Mouse (Mus musculus) spleen, adult 12 weeks (tissue): ENCODE measurements around the gene Tspo.

Source experiments
- DNase-seq: peaks from one replicate; pipeline ENCODE4 v3.0.0; 2022; ENCODE audit warnings: low spot score

Tspo gene

DNA sequence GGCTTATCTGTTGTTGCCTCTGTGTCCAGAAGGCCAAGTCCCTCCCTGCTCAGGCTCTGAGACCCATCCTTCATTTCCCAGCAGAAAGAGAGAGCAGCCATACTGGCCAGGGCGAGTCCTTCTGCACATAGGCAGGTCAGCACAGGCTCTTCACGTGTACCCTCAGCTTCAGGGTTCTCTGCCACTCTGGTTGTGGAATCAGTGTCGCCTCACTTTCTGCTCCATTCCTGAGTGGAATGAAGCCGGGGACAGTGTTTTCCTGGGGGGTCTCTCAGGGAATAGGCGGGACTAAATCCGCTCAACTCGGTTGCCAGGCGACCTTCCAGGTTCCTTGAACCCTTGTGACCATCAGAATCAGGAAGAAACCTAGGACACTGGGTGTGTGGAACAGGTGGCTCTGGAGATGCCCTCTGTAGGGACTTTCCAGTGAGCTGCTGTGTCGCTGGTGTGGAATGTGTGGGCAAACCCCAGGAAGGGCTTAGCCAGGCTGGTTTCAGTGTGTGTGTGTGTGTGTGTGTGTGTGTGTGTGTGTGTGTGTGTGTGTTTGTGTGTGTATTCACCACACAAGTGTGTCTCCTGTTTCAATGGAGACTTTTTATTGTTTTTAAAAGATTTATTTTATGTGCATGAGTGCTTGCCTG, 21.6 kb upstream of the Tspo start:
- no peak for DNase-seq

DNA sequence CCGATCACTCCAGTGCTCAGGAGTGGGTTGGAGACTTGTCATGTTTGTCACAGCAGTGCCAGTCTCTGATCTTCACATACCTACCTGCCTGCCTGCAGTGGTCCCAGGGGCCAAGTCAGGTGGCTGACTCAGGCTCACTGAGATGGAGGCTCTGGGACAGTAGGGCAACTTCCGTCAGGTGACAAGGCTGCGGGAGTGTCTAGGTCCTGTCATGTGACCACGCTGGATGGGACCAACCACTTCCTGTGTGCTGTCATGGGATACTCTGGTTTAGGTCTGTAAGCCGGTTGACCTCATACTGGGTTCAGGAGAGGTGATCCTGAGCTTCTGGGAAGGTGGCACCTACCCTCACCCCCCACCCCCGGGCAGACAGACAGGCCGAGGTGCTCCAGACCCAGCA, 17.4 kb upstream of the Tspo start:
- no peak for DNase-seq

DNA sequence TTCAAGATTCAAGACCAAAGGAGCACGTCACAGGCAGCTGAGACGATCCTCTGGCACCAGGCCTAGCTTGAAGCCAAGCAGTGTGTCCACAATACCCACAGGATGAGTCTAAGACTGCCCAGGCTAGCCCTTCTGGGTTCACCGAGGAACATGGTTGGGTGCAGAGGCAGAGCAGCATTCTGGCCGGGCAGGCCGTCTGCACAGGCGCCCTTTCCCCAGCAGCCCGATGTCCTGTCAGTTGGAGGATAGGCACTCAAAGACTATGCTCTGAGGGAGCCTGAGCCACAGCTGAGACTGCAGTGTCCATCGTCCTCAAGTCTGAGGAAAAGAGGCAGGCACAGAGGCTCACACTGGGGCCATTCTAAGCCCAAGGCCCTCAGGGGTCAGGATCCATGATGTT, 16.2 kb upstream of the Tspo start:
- DNase-seq: no peak

DNA sequence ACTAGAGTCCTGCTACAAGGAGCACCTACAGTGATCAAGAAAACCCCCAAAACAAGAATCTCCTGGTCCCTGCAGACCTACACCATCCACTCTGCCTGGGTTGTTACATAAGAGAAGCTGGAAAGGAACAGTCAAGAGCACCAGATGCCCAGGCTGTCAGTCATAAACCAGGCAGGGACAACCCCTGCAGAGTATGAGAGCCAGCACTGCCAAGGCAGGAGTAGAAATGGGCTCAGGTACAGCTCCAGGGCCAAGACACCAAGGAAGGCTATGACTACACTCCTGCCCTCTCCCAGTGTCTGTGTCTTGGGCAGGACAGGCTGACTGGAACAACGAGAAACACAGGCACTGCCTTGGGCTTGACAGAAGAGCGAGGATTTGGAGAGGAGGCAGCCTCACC, 13.3 kb upstream of the Tspo start:
- DNase-seq: no peak

DNA sequence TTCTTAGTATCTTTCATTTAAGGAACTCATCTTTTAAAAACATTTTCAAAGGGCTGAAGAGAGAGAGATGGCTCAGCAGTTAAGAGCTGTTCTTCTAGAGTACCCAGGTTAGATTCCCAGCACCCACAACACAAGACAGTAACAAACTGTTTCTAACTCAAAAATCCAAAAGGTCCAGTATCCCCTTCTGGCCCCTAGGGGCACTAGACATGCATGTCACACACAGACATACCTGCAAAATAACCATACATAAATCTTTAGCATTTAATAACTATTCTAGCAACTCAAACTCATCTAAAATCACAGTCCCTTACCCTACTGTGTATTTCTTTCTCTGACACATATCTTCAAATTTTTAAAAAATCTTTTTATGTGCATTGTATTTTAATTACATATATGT, 9.6 kb upstream of the Tspo start:
- DNase-seq: no peak

DNA sequence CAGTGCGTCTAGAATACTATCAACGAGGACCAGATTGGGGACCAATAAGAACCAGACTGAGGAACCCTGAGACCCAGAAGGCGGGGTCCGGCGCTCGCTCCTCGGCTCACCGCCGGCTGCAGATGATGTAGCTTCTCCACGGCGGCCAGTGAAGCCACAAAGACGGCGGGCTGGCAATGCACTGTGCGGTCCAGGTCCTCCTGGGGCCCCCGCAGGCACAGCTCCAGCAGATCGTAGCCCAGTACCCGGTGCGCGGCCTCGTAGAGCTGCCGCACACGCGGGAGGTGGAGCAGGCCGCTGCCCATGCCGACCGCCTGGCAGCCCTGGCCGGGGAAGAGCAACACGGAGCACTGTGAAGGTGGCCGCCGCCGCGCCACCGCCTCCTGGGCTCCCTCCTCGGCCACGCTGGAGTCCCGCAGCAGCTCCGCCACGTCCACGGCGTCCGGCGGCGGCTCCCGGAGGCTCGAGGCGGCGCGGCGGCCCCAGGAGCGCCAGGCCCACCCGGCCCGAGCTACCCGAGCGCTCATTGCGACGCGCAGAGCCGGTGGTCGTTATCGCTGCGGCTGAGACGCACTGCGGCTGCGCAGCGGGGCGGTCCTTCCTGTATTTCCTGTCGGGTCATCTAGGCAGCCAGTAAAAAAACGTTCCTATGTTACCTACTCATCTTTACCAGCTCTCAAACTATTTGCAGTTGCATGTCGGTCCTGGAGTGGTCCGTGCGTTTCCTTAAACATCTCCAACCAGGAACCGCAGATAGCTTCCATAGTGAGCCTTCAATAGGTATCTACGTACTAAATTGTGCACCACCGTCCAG, 8.0 kb upstream of the Tspo start:
- peak; percentile 72 for DNase-seq

DNA sequence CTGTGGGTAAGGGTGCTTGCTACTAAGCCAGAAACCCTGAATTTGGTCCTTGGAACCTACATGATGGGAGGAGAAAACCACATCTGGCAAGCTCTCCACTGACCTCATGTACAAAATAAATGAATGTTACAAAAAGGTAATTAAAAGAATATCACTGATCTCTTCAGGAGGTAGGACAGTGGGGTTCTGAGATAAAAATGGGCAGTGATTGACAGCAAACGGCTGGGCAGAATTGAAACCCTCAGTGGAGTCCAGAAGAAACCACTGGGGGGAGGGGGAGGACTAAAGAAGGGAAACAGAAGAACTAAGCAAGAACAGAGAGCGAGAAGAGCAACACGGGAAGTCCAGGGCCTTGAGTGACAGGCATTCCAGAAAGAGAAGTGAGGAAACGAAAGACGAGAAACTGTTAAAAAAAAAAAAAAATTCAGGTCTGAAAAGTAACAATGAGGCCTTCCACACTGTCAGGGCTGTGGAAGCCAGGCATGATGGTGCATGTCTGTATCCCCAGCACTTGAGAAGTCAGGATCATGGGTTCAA, 2.4 kb upstream of the Tspo start:
- DNase-seq: no peak

DNA sequence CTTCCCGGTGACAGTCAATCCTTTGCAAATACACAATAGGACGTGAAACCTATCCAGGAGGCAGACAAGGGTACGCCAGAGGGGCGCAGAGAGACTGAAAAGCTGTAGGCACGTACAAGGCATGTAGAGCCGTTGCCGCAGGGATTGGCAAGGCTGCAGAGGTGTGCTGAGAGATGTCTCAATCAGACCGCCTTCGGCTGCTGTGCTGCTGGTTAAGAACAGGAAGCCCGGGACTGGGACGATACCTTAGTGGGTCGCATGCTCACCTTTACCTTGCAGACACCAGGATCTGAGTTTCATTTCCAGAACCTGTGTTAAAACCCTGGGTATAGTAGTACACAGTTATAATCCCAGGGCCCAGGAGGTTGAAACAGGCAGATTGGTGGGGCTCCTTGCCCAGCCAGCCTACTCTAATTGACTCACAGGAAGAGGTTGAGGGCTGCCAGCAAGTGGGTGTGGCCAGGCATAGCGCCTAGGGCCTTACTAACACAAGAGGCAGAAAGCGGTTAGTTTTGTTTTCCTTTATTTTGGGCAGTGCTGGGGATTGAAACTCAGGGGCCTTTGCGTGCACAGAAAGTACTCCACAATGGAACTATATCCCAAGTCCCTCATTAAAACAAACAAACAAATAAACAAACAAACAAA, 644 bp upstream of the Tspo start:
- DNase-seq: peak; percentile 63

DNA sequence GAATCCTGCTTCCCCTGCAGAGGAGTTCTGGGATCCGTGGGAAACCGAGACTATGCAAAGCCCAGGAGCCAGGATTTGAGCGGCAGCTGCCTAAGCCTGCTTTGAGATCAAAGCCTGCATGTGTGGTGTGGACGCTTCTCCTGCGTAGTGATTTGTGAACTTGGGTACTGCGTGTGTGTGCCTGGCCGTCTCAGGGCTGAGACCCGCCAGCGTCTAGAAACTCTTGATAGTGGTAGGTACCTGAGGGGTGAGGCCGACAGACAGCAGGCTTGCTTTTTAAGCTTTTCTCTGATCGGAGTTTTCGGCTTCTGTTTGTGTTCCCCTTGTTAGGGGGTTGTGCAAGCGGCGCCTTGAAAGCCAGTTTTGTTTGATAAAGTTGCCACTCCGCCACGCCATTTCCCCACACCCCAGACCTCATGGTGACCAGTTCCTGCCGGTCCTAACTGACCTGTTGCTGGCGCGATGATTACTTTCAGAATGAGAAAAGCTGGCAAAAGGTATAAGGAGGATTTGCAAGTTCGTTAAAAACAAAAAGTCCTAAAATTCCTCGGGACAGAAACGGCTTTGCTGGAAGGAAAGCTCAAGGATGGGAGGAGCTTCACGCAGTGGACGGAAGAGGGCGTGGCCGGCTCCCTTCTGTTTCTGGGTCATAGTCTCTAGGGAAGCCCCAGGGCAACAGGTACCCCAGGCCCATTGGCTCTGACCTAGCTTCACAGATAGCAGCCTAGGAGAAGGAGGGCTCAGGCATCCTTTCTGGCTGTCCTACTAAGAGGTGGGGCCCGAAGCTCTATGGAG, 662 bp downstream of the Tspo start:
- peak; percentile 46 for DNase-seq

DNA sequence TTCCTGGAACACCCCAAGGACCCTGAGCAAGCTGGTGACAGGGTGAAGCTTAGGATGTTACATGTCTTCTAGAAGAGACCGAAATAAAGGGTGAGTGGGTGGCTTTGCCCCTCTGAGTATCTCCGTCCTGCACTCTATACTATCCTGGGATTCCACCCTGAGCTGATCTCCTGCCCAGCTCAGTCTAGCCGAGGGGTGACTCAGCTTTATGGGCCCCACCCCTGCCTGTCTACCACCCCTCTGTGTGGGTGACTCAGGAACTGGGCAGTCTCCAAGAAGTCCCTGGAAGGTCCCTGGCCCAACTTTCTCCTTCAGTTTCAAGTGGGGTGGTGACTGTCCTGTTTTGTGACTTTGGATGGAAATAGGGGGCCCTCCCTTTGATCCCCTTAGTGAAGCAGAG, 2.0 kb downstream of the Tspo start:
- peak; percentile 58 for DNase-seq

DNA sequence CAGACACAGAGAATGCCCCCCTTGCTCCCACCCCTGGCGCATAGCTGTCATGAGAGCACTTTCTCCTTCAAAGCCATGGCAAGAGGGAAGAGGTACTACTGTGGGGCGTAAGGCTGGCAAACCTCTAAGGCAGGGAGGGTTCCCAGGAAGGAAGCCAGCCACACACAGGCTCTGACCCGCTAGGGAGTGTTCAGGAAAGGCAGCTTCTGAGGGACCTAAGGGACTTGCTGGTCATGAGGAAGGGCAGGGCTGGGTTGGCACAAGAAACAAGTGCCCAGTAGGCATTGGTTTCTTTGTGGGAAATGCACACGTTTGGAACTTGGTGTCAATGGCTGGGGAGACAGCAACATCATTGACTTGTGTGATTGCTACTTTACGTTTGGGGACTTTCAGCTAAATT, 2.6 kb downstream of the Tspo start:
- DNase-seq: no peak

DNA sequence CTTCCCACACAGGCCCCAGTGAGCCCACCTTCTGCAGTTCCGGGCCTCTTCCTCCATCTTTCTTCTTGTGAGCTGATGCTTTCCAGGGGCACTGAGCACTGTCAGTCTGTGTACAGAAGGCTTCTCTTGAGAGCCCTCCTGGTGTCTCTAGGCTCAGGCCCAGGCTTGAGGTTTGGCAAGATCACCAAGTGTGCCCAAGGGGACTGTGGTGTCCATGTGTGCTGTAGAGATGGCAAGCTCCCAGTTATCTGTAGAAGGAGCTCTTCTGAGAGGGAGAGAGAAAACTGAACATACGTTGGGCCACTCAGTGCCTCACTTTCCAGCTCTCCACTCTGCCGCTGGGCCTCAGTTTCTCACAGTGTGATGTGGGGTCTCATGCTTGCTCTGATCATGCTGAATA, 4.3 kb downstream of the Tspo start:
- no peak for DNase-seq

DNA sequence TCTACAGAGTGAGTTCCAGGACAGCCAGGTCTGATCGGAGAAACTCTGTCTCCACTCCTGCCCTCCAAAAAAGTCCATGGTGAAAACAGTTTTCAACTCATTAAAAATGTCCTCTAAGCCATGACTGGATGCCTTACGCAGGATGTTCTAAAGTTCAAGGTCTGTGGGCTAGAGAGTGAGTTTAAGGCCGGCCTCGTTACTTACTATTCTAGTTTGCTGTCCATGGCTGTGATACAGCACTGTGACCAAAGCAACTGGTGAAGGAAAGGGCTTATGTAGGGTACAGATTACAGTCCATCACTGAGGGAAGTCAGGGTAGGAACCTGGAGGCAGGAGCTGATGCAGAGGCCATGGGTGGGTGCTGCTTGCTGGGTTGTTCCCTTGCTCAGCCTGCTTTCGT, 5.2 kb downstream of the Tspo start:
- DNase-seq: no peak

DNA sequence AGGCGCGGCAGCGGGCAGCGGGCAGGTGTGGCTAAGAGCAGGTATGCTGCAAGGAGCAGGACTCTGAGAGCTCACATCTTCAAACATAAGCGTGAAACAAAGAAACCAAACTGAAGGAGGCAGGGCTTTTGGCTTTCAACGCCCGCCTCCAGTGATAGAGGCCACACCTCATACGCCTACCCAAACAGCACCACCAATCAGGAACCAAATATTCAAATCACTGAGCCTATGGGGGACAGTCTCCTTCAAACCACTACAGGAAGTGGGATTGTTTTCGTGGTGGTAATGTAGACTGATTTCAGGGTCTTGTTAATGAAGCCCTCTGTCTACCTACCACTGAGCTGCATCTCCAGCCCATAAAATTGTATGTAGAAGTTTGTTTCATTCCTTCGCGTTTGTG, 6.3 kb downstream of the Tspo start:
- no peak for DNase-seq

DNA sequence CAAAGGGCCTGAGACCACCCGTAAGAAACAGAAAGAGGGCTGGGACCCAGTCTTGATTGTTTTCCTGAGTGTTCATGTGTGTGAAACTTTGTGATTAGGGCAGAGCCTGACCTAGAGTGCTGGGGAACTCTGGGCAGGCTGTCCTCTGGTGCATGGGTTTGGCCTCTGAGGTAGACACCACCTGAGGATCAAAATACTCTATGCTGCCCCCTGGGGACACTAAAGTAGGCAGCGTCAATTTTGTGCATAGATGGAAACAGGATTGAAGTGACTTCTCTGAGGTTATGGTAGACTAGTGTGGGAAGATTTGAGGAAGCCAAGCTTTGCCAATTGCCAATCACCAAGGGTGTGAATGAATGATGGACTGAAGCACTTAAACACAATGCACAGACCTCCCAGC, 7.2 kb downstream of the Tspo start:
- DNase-seq: peak; percentile 29

DNA sequence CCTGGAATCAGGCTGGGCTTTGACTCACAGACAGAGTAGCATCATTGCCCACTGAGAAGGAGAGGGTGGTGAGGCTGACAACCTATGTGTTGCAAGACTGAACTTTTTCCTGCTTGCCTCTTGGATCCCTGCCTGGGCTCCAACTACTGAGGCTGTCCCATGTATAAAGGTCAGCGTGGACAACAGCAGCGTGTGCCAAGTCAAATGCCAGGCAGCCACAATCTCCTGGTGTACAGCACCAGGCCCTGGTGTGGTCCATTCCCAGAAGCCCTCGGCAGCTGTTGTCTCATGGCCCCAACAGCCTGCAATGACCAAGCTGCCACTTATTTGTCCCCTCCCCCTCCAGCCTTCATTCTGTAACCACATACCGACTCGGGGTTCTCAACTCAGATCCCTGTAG, 8.2 kb downstream of the Tspo start:
- no peak for DNase-seq

DNA sequence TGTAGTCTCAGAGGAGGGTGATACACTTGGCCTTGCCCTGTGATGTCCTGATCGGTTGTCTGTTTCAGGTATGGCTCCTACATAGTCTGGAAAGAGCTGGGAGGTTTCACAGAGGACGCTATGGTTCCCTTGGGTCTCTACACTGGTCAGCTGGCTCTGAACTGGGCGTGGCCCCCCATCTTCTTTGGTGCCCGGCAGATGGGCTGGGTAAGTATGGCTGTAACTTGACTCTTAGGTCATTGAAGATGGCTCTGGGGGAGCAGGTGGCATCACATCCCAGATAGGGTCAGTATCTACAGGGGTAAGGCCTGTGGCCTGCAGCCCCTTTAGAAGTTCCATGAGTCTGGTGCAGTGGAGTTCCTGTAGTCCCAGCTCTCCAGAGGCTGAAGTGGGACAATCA, 8.7 kb downstream of the Tspo start:
- no peak for DNase-seq

DNA sequence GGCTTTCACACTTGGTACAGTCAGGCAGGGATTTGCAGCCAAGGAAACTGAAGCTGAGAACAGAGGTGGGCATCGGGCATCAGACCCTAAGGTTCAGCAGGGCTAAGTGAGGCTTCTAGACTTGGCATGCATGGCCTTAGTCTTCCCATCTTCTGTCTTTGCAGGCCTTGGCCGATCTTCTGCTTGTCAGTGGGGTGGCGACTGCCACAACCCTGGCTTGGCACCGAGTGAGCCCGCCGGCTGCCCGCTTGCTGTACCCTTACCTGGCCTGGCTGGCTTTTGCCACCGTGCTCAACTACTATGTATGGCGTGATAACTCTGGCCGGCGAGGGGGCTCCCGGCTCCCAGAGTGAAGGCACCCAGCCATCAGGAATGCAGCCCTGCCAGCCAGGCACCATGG, 10.2 kb downstream of the Tspo start:
- DNase-seq: no peak

DNA sequence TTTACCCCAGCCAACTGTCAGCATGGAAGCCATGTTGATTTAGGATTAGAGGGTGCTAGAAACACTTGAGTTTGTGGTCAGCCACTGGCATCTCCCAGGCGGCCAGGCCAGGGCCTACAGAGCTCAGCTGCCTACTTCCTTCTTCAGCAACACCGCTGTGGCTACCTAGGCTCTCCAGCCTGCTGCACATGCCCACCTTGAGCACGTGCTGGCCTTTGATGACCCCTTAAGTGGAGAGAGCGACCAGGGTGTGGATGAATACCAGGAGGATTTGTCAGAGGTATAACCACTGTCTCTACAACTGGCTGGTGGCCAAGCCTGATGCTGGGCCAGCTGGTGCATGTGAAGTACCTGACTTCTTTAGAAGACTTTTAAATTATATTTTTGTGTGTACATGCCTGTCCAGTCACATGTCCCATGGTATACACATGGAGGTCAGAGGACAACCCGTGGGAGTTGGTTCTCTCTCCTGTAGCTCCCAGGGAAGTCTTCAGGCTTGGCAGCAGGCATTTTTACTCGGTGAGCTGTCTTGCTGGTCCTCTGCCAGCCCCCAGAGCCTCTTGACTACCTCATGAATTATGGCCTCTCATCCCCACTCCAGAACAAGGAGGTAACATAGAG, 11.4 kb downstream of the Tspo start:
- no peak for DNase-seq

DNA sequence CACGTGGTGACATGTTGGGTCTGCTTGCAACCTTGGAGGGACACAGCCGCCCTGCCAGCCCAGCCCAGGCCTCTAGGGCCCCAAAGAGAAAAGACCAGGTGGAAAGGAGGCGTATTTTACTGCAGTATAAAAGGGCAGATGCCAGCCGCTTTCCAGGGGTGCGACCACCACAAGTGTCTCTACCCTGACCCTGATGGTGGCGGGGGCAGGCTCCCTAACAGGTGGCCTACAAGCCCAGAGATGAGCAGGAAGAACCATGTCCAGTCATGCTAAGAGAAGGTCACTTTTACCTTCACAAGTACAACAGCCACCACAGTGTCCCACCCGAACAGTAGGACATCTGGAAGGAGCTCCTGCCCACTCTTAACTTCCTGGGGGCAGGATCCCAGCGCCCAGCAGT, 12.2 kb downstream of the Tspo start:
- DNase-seq: no peak

DNA sequence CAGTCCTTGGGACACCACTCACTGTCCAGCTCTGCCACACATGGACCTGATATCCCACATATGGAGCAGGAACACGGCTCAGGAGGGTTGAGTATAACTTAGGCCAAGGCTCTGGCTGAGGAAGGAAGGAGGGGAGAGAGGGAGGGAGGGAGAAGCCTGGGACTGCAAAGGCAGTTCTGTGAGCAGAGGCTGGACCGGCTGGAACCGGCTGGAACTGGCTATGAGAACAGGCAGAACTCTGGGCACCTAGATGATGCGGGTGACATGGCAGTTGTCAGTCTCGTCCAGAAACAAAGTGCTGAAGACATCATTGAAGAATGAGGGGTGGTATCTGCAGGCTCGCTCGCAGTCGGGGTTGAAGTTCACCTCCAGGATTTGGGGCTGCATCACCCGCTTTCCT, 13.3 kb downstream of the Tspo start:
- no peak for DNase-seq

DNA sequence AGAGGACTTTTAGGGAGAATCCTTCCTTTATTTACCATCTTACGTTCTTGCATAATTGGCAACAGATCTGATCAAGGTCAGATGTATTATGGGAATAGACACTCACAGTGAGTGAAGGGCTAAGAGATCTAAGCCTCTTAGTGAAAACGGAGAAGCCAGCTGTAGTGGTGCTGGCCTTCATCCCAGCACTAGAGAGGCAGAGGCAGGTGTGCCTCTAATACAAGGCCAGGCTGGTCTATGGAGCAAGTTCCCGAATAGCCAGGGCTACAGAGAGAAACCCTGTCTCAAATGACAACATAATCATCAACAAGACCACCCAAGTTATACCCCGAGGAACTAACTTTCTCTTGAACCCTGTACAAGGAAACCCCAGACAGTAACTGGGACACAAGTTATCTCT, 19.5 kb downstream of the Tspo start:
- DNase-seq: no peak
